Mouse (Mus musculus): ENCODE results near the gene Atxn7l3. TPM values are rescaled to one million over a fixed set of nuclear protein-coding genes. Genes with fewer than 3 reads are reported as not detected.

The Atxn7l3 gene
- polyA plus RNA-seq, 1 experiment from 2014 or later = 36.5 TPM

DNA sequence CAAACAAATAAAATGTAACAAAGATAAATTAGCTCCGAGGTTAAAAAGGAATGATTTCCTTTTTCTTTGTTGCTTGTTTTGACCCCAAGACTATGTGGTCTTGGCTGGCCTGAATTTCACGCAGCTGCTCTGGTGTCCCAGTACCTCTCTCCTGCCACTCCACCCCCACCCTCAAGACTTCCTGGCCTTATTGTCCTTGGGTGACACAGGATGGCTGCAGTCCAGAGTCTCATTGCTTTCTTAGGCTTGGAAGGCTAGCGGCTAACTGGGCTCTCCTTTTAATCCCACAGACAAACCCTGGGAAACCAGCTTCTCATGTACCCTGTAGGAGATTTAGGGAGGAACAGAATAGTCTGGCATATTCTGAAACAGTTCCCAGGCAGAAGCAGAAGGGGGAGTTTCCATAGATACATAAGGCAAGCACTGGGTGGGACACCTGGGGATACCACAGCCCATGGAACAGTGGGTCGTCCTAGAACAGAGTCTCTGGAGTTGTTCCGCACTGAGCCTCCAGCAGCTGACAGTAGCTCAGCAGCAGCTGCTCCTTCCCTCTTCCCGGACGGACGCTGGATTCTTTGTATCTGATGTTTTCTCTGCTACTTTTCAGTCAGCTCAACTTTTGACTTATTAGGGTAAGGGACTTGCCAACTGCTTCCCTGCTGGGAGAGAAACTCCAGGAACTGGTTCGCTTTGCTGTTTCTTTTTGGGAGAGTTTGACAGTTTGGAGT, 38.7 kb upstream of the Atxn7l3 start:
- no peak for ATAC-seq (ENCODE audit: low read depth)
- no peaks in the 10 kb centered on the region for H3K9me3 ChIP-seq (ENCODE audit: control insufficient read depth, low read length)
- no peak overlapping the region for H3K27ac ChIP-seq (ENCODE audit: low read depth, low read length)
- 29% methylated on average over 9 of the region's 9 CpGs for WGBS
- no peak overlapping the region for H3K4me2 ChIP-seq (ENCODE audit: low read depth, low read length)
- H3K27me3 ChIP-seq (ENCODE audit: control insufficient read depth, insufficient read depth, low read length) = no peaks in the 10 kb centered on the region
- H3K9ac ChIP-seq (replicated peaks; ENCODE audit: low read depth, low read length) = no peak overlapping the region
- no peak overlapping the region for H3K4me3 ChIP-seq (ENCODE audit: low read depth, low read length)
- H3K4me1 ChIP-seq (ENCODE audit: control insufficient read depth, insufficient read depth, low read length) = no peaks in the 10 kb centered on the region; the same call in 1 of the 2 replicates
- H3K36me3 ChIP-seq (ENCODE audit: control insufficient read depth, insufficient read depth, low read length) = no peaks in the 10 kb centered on the region

- no peak overlapping the region for H3K9ac ChIP-seq (replicated peaks; ENCODE audit: low read depth, low read length)
- no peaks in the 10 kb centered on the region for H3K4me1 ChIP-seq (ENCODE audit: control insufficient read depth, insufficient read depth, low read length)
- H3K4me2 ChIP-seq (ENCODE audit: low read depth, low read length) = no peak overlapping the region
- no peak overlapping the region for H3K4me3 ChIP-seq (ENCODE audit: low read depth, low read length)
- H3K36me3 ChIP-seq (ENCODE audit: control insufficient read depth, insufficient read depth, low read length) = no peaks in the 10 kb centered on the region
- H3K9me3 ChIP-seq (ENCODE audit: control insufficient read depth, low read length) = no peaks in the 10 kb centered on the region
- no peaks in the 10 kb centered on the region for H3K27me3 ChIP-seq (ENCODE audit: control insufficient read depth, insufficient read depth, low read length)
- H3K27ac ChIP-seq (ENCODE audit: low read depth, low read length) = no peak overlapping the region
- WGBS = 66% methylated on average over 4 of the region's 4 CpGs
- no peak for ATAC-seq (ENCODE audit: low read depth)
Observed at GRCm38 (mm10) chr11:102334010-102334409, 37.6 kb upstream of the Atxn7l3 start.

- Histone ChIP-seq H3K27ac (ENCODE audit: low read depth, low read length) (no peak overlapping the region), H3K27me3 (ENCODE audit: control insufficient read depth, insufficient read depth, low read length) (no peaks in the 10 kb centered on the region), H3K4me2 (ENCODE audit: low read depth, low read length) (no peak overlapping the region), H3K9me3 (ENCODE audit: control insufficient read depth, low read length) (no peaks in the 10 kb centered on the region), H3K36me3 (ENCODE audit: control insufficient read depth, insufficient read depth, low read length) (no peaks in the 10 kb centered on the region), H3K4me1 (ENCODE audit: control insufficient read depth, insufficient read depth, low read length) (no peaks in the 10 kb centered on the region), H3K9ac (replicated peaks; ENCODE audit: low read depth, low read length) (no peak overlapping the region), H3K4me3 (ENCODE audit: low read depth, low read length) (no peak overlapping the region)
- no peak for ATAC-seq (ENCODE audit: low read depth)
Observed at GRCm38 (mm10) chr11:102333061-102333460, 36.6 kb upstream of the Atxn7l3 start.

- Histone ChIP-seq H3K27me3 (ENCODE audit: control insufficient read depth, insufficient read depth, low read length) (no peaks in the 10 kb centered on the region), H3K4me2 (ENCODE audit: low read depth, low read length) (no peak overlapping the region), H3K9me3 (ENCODE audit: control insufficient read depth, low read length) (no peaks in the 10 kb centered on the region), H3K4me1 (ENCODE audit: control insufficient read depth, insufficient read depth, low read length) (no peaks in the 10 kb centered on the region), H3K36me3 (ENCODE audit: control insufficient read depth, insufficient read depth, low read length) (no peaks in the 10 kb centered on the region), H3K27ac (ENCODE audit: low read depth, low read length) (no peak overlapping the region), H3K4me3 (ENCODE audit: low read depth, low read length) (no peak overlapping the region), H3K9ac (replicated peaks; ENCODE audit: low read depth, low read length) (no peak overlapping the region)
- no peak for ATAC-seq (ENCODE audit: low read depth)
- 59% methylated on average over 4 of the region's 4 CpGs for WGBS
Observed at GRCm38 (mm10) chr11:102331806-102332205, 35.4 kb upstream of the Atxn7l3 start.

GRCm38 (mm10) chr11:102330039-102330438, 33.6 kb upstream of the Atxn7l3 start:
- no peak for ATAC-seq (ENCODE audit: low read depth)
- Histone ChIP-seq H3K9me3 (ENCODE audit: control insufficient read depth, low read length) (no peaks in the 10 kb centered on the region), H3K4me2 (ENCODE audit: low read depth, low read length) (no peak overlapping the region), H3K27ac (ENCODE audit: low read depth, low read length) (no peak overlapping the region), H3K36me3 (ENCODE audit: control insufficient read depth, insufficient read depth, low read length) (no peaks in the 10 kb centered on the region), H3K4me1 (ENCODE audit: control insufficient read depth, insufficient read depth, low read length) (no peaks in the 10 kb centered on the region), H3K4me3 (ENCODE audit: low read depth, low read length) (no peak overlapping the region), H3K27me3 (ENCODE audit: control insufficient read depth, insufficient read depth, low read length) (no peaks in the 10 kb centered on the region), H3K9ac (replicated peaks; ENCODE audit: low read depth, low read length) (no peak overlapping the region)
- 73% methylated on average over 3 of the region's 3 CpGs for WGBS

- no peaks in the 10 kb centered on the region for H3K27me3 ChIP-seq (ENCODE audit: control insufficient read depth, insufficient read depth, low read length)
- H3K4me1 ChIP-seq (ENCODE audit: control insufficient read depth, insufficient read depth, low read length) = no peaks in the 10 kb centered on the region
- no peak overlapping the region for H3K27ac ChIP-seq (ENCODE audit: low read depth, low read length)
- no peaks in the 10 kb centered on the region for H3K36me3 ChIP-seq (ENCODE audit: control insufficient read depth, insufficient read depth, low read length)
- H3K9ac ChIP-seq (replicated peaks; ENCODE audit: low read depth, low read length) = no peak overlapping the region
- no peak overlapping the region for H3K4me3 ChIP-seq (ENCODE audit: low read depth, low read length)
- no peak for ATAC-seq (ENCODE audit: low read depth)
- no peaks in the 10 kb centered on the region for H3K9me3 ChIP-seq (ENCODE audit: control insufficient read depth, low read length)
- H3K4me2 ChIP-seq (ENCODE audit: low read depth, low read length) = no peak overlapping the region
Observed at GRCm38 (mm10) chr11:102329518-102329917, 33.1 kb upstream of the Atxn7l3 start.

- H3K9me3 ChIP-seq (ENCODE audit: control insufficient read depth, low read length) = no peaks in the 10 kb centered on the region
- no peaks in the 10 kb centered on the region for H3K4me1 ChIP-seq (ENCODE audit: control insufficient read depth, insufficient read depth, low read length)
- H3K36me3 ChIP-seq (ENCODE audit: control insufficient read depth, insufficient read depth, low read length) = no peaks in the 10 kb centered on the region
- H3K27ac ChIP-seq (ENCODE audit: low read depth, low read length) = no peak overlapping the region
- H3K4me2 ChIP-seq (ENCODE audit: low read depth, low read length) = no peak overlapping the region
- no peak overlapping the region for H3K9ac ChIP-seq (replicated peaks; ENCODE audit: low read depth, low read length)
- ATAC-seq (ENCODE audit: low read depth) = no peak
- H3K27me3 ChIP-seq (ENCODE audit: control insufficient read depth, insufficient read depth, low read length) = no peaks in the 10 kb centered on the region
- WGBS = 85% methylated on average over 7 of the region's 7 CpGs
- no peak overlapping the region for H3K4me3 ChIP-seq (ENCODE audit: low read depth, low read length)
Observed at GRCm38 (mm10) chr11:102327839-102328238, 31.4 kb upstream of the Atxn7l3 start.

DNA sequence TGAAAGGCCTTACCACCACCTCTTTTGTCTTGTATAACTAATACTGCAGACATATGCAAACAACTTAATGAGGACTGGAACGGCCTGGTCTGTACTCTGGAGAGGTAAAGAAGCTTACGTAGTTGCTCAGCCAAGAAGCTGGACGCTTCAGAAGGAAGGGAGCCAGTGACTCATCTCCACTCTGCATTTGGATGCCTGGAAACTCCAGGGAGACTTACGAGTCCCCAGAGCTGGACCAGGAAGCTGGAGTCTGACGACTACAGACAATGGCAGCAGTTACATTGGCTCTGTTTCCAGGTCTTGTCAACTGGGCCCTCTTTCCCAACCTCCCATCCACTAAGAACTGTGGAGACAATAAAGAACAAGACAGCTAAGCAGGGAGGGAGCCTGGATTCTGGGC, 30.8 kb upstream of the Atxn7l3 start:
- Histone ChIP-seq H3K9ac (replicated peaks; ENCODE audit: low read depth, low read length) (no peak overlapping the region), H3K4me1 (ENCODE audit: control insufficient read depth, insufficient read depth, low read length) (no peaks in the 10 kb centered on the region), H3K4me3 (ENCODE audit: low read depth, low read length) (no peak overlapping the region), H3K27me3 (ENCODE audit: control insufficient read depth, insufficient read depth, low read length) (no peaks in the 10 kb centered on the region), H3K27ac (ENCODE audit: low read depth, low read length) (no peak overlapping the region), H3K36me3 (ENCODE audit: control insufficient read depth, insufficient read depth, low read length) (no peaks in the 10 kb centered on the region), H3K9me3 (ENCODE audit: control insufficient read depth, low read length) (no peaks in the 10 kb centered on the region), H3K4me2 (ENCODE audit: low read depth, low read length) (no peak overlapping the region)
- no peak for ATAC-seq (ENCODE audit: low read depth)
- 59% methylated on average over 5 of the region's 5 CpGs for WGBS

DNA sequence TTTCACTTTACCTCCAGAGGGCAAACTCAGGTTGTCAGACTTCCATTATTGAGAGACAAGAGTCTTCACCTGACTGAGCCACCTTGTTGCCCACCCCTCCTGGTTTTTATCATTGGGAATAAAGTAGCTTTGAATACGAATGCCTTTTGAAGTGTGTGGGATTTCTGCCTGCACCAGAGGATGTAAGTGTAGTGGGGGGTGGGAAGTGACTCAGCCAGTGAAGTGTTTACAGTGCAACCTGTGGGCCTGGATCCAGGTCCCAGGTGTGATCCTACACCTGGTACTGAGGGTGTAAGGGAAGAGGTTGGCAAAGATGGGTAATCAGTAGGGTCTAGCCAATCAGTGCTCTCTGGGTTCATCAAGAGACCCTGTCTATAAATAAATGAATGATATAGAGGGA, 27.1 kb upstream of the Atxn7l3 start:
- H3K9me3 ChIP-seq (ENCODE audit: control insufficient read depth, low read length) = no peaks in the 10 kb centered on the region
- H3K36me3 ChIP-seq (ENCODE audit: control insufficient read depth, insufficient read depth, low read length) = no peaks in the 10 kb centered on the region
- H3K4me2 ChIP-seq (ENCODE audit: low read depth, low read length) = no peak overlapping the region
- WGBS = 93% methylated on average over 1 of the region's 1 CpGs
- H3K4me3 ChIP-seq (ENCODE audit: low read depth, low read length) = no peak overlapping the region
- no peak overlapping the region for H3K27ac ChIP-seq (ENCODE audit: low read depth, low read length)
- H3K9ac ChIP-seq (replicated peaks; ENCODE audit: low read depth, low read length) = no peak overlapping the region
- H3K4me1 ChIP-seq (ENCODE audit: control insufficient read depth, insufficient read depth, low read length) = peaks cover 7% of the 10 kb centered on the region; the same call in 1 of the 2 replicates
- H3K27me3 ChIP-seq (ENCODE audit: control insufficient read depth, insufficient read depth, low read length) = peaks cover 1% of the 10 kb centered on the region; the same call in 1 of the 2 replicates
- no peak for ATAC-seq (ENCODE audit: low read depth)

Measured in neural tube, embryonic 14.5 days (tissue).